Mouse (Mus musculus): ENCODE data around the gene Ncor1. TPM values are rescaled to one million over a fixed set of nuclear protein-coding genes. Genes with fewer than 3 reads are reported as not detected.
"Not testable (repeated sequence)": the region's sequence is repeated elsewhere in the genome, so short reads cannot be mapped to it uniquely, and the experiment has no call there.

Gene Ncor1
- total RNA-seq, 2 experiments from 2014 or later: 267 to 299 TPM

DNA sequence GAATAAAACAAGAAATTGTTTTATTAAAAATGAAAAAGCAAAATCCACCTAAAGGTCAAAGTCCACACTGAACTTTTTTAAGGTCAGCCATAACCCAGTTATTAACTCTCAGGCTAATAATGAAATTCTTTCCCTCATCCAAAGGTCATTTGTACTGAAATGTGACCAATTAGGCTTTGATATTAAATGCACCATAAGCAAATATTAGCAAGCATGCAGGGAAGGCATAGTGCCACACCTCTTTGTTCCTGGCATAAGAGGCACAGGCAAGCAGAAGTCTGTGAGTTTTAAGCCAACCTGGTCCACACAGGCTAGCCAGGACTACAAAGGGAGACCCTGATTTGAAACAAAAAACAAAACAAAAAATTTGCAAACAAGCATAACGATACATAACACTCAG, 48.7 kb downstream of the Ncor1 start:
- intact Hi-C loops (cut with DNase I): no loop called here
- TF ChIP-seq CTCF (IDR thresholded peaks at IDR 0.05): no peak
- Histone ChIP-seq H3K27ac (no peak overlapping the region), H3K4me3 (no peak overlapping the region)
- no peak for DNase-seq (ENCODE audit: extremely low spot score in 1 of 2, low spot score in 2 of 2)

DNA sequence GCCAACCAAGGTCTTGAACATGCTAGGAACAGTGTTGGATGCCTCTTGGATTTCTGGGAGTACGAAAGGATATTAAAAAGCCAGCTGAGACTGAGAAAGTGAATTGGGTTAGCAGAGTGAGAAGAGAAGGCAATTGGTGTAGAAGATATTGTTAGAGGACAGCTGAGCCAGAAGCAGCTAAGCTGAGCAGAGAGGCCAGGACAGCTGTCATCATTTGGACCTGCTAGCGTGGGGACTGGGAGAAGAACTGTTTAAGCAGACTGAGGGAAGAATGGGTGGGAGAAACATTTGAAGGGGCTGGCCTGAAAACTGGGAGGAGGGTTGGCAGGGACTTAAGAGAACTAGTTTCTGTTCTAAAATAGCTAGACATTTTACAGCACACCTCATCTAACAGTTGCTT, 49.5 kb downstream of the Ncor1 start:
- intact Hi-C loops (cut with DNase I): no loop called here
- TF ChIP-seq CTCF (IDR thresholded peaks at IDR 0.05): no peak
- Histone ChIP-seq H3K4me3 (no peak overlapping the region), H3K27ac (no peak overlapping the region)
- DNase-seq (ENCODE audit: extremely low spot score in 1 of 2, low spot score in 2 of 2): no peak

DNA sequence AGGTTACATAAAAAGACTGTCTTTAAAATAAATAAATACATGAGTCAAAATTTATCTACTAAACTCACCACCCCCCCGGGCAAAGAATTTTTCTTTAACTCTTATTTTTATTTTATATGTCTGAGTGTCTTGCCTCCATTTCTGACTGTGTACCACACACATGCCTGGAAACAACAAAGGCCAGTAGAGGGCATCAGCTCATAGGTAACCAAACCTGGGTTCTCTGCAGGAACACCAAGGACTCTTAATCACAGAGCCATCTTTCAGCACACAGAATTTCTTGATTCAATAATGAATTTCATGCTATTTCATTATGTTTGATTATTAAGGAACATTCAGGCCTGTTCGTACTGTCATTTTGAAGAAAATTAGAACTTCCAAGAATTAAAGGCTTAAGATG, 61.9 kb downstream of the Ncor1 start:
- intact Hi-C loops (cut with DNase I): loop anchor here (5.0 kb wide), 1 partner anchor 181 kb away; no protein-coding TSS in a partner anchor
- peak; percentile 59 for TF ChIP-seq CTCF (IDR thresholded peaks at IDR 0.05)
- no peak for DNase-seq (ENCODE audit: extremely low spot score in 1 of 2, low spot score in 2 of 2)
- Histone ChIP-seq H3K4me3 (no peak overlapping the region), H3K27ac (no peak overlapping the region)

DNA sequence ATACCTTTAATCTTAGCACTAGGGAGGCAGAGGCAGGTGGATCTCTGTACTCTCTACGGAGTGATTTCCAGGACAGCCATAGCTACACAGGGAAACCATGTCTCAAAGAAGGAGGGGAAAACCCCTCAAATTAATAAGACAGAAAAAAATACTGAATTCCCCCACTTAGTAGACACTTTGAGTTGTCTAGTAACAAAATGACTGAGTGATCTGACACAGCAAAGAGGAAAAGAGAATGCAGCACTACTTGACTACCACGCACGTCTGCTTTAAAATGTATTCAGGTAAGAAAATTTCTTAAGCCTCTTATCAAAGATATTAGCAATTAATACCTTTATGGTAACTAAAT, 70.0 kb downstream of the Ncor1 start:
- H3K27ac ChIP-seq: no peak overlapping the region
- no peak for TF ChIP-seq CTCF (IDR thresholded peaks at IDR 0.05)
- intact Hi-C loops (cut with DNase I): no loop called here
- H3K4me3 ChIP-seq: no peak overlapping the region
- no peak for DNase-seq (ENCODE audit: extremely low spot score in 1 of 2, low spot score in 2 of 2)

DNA sequence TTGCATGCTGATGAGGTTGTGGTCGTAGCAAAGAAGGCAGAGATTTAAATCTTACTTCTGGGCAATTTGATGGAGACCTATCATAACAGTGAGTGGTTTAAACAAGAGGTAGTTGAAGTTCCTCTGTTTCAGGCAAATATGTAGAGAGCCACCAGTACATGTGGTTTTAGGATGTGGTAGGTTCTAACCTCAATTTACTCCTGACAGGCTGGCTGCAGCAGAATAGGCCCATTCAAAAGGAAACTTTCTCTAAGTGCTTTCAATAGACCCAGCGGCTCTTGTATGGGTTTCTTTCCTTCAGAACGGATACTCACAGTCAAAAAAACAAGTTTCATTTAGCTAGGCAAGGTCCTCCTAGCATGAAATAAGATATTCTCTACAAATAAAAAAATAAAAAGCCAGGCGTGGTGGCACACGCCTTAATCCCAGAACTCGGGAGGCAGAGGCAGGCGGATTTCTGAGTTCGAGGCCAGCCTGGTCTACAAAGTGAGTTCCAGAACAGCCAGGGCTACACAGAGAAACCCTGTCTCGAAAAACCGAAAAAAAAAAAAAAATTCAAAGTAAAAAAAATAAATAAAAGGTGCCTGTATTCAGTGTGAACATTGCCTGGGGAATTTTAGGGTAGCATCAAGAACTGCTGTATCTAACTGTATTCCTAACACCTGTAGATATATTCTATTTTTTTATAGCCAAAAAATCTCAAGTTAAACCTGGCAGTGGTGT, 70.6 kb downstream of the Ncor1 start:
- no peak overlapping the region for H3K27ac ChIP-seq
- DNase-seq (ENCODE audit: extremely low spot score in 1 of 2, low spot score in 2 of 2): no peak
- intact Hi-C loops (cut with DNase I): no loop called here
- no peak overlapping the region for H3K4me3 ChIP-seq
- no peak for TF ChIP-seq CTCF (IDR thresholded peaks at IDR 0.05)

DNA sequence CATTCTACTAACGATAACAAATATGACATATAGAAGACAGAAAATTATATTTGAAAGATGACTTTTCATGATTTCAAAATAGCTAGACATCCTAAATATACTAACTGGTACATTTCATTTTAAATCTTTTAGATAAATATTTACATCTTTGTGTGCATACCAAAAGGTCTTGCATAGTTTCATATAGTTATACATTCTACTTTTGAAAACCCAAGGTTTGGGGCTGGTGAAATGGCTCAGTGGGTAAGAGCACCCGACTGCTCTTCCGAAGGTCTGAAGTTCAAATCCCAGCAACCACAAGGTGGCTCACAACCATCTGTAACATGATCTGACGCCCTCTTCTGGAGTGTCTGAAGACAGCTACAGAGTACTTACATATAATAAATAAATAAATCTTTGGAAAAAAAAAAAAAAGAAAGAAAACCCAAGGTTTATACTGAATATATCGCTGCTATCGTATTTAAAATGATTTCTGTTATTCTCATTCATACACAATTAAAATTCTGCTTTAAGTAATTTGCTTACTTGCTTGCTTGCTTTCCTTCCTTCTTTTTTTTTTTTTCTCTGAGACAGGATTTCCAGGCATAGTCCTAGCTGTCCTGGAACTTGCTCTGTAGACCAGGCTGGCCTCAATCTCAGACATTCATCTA, 81.0 kb downstream of the Ncor1 start:
- H3K27ac ChIP-seq; DNase-seq (ENCODE audit: extremely low spot score in 1 of 2, low spot score in 2 of 2); intact Hi-C loops (cut with DNase I); H3K4me3 ChIP-seq: not testable (repeated sequence)

DNA sequence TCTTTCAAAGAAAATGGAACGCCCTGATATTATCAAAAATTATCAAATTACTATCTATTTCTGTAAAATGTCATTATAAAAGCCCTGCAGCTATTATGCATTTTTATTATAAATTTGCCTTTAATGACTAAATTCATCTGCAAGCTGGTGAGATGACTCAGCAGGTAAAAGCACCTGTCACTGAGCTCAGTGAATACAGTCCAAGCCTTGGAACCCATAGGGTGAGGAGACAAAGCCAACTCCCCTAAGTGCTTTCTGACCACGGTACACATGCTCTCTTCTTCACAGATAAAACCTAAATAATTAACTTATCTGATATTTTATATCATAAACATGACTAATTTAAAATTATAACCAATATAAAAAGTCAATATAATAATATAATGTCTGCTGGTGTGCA, 86.6 kb downstream of the Ncor1 start:
- Histone ChIP-seq H3K4me3 (no peak overlapping the region), H3K27ac (no peak overlapping the region)
- TF ChIP-seq CTCF (IDR thresholded peaks at IDR 0.05): no peak
- intact Hi-C loops (cut with DNase I): no loop called here
- DNase-seq (ENCODE audit: extremely low spot score in 1 of 2, low spot score in 2 of 2): no peak

DNA sequence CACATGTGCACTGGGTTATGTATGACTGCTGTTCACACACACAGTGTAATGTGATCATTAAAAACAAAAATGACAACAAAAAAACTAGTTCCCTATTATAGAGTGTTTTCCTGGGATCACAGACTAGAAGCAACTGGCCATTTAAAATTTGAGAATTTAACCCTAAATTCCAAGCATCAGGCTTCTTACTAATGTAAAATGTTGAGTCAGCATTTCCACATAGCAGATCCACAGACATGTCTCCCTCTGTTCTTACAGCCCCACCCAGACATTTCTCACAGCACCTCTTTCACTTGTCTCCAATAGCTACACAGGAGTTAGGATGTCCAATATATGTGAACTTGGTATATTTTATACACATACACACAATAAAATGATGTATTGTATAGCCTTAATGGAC, 88.4 kb downstream of the Ncor1 start:
- intact Hi-C loops (cut with DNase I): no loop called here
- DNase-seq (ENCODE audit: extremely low spot score in 1 of 2, low spot score in 2 of 2): no peak
- H3K4me3 ChIP-seq: no peak overlapping the region
- TF ChIP-seq CTCF (IDR thresholded peaks at IDR 0.05): no peak
- no peak overlapping the region for H3K27ac ChIP-seq

DNA sequence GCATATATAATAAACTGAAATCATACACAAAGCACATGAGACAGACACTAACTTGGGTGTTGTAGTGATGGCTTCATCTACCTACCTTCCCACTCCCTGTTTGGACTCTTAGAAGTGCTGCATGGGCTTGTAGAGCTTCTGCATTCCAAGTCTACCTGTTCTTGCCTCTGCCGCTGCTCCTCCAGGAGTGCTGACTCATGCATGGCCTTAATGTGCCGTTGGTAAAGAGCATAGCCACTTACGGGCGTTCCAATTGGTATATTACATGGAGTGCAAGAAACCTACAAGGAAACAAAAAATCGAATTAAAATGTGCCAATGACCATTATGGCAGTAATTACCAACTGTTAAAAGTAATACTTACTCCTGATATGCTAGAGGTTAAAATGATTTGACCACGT, 91.5 kb downstream of the Ncor1 start:
- no peak overlapping the region for H3K4me3 ChIP-seq
- no peak for DNase-seq (ENCODE audit: extremely low spot score in 1 of 2, low spot score in 2 of 2)
- TF ChIP-seq CTCF (IDR thresholded peaks at IDR 0.05): no peak
- intact Hi-C loops (cut with DNase I): no loop called here
- H3K27ac ChIP-seq: no peak overlapping the region

DNA sequence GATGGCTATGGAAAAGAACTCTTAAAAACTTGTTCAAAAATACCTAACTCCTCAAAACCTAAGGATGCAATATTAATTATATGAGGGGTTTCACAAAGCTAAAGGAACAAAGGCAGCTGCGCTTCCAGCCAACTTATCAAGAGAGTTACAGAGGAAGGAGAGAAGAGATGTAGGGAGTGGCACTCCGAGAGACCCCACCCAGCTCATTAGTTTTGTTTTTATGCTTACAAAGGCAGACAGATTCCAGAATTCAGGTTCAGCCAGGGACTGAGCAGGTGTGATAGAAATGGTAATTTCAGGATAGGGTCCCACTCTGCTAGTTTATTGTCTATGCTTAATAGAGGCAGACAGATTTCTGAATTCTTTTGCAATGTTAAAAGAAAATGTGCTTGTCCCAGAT, 103.1 kb downstream of the Ncor1 start:
- no peak for DNase-seq (ENCODE audit: extremely low spot score in 1 of 2, low spot score in 2 of 2)
- H3K27ac ChIP-seq: no peak overlapping the region
- intact Hi-C loops (cut with DNase I): no loop called here
- H3K4me3 ChIP-seq: no peak overlapping the region
- no peak for TF ChIP-seq CTCF (IDR thresholded peaks at IDR 0.05)

DNA sequence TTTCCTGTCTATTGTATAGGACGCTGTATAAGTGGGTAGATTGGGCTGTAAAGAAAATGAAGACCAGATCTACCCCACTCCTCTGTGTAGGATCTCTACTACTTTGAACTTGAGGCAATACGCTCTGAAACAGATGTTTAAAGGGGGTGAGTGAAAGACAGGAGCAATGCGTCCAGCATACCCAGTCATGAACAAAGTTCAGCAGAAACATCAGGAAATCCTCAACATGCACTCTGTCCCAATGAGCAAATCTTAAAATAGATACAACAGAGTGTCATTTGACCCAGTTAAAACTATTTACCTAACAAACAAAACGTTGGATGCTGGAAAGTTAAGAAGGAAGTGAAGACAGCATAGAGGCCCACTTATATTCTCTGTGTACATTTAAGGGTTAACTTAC, 106.4 kb downstream of the Ncor1 start:
- TF ChIP-seq CTCF (IDR thresholded peaks at IDR 0.05): no peak
- intact Hi-C loops (cut with DNase I): no loop called here
- DNase-seq (ENCODE audit: extremely low spot score in 1 of 2, low spot score in 2 of 2): no peak
- no peak overlapping the region for H3K4me3 ChIP-seq
- H3K27ac ChIP-seq: no peak overlapping the region

DNA sequence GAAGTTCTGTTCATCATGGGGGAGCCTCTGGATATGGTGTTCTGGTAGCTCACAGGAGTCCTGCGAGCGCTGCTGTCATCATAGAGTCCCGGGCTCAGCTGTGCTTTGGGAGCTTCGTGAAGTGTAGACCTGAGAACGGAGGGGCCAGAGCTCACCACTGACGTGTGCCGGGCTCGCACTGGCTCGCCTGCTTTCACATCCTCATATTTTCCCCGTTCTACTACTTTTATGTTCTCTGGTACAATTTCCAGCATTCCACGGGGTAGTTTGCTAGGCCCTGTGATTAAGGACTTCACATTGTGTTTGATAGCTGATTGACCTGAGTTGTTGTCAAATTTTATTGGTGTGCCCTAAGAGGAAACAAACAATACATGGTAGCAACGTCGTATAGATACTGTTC, 115.3 kb downstream of the Ncor1 start:
- no peak for TF ChIP-seq CTCF (IDR thresholded peaks at IDR 0.05)
- no peak for DNase-seq (ENCODE audit: extremely low spot score in 1 of 2, low spot score in 2 of 2)
- H3K4me3 ChIP-seq: no peak overlapping the region
- no peak overlapping the region for H3K27ac ChIP-seq
- intact Hi-C loops (cut with DNase I): no loop called here

DNA sequence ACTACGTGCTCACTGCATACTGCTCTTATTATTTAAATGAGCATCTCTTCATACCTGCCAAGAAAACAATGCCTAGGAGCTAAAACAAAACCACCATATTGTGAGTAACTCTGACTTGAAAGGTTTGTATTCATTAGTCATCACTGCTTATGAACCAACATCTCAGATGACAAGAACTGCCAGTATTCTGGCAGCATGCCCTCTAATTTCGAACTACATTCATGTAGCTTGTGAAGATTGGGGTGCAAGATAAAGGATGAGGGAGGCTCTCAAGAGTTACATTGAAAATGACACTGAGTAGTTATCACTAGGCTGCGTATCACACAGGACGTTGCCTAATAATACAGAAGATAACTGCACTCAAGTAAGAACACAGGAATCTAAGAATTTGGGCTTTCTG, 126.1 kb downstream of the Ncor1 start:
- intact Hi-C loops (cut with DNase I): no loop called here
- TF ChIP-seq CTCF (IDR thresholded peaks at IDR 0.05): no peak
- no peak overlapping the region for H3K27ac ChIP-seq
- DNase-seq (ENCODE audit: extremely low spot score in 1 of 2, low spot score in 2 of 2): no peak
- no peak overlapping the region for H3K4me3 ChIP-seq
